Mouse (Mus musculus): Measurements from ENCODE around the gene Syt11.
"Not testable (repeated sequence)": the region's sequence is repeated elsewhere in the genome, so short reads cannot be mapped to it uniquely, and the experiment has no call there.

Gene Syt11

GRCm38 (mm10) chr3:88736556-88736955 is 38.4 kb downstream of the Syt11 start:
- no peak for DNase-seq (ENCODE audit: low spot score in 2 of 2)

GRCm38 (mm10) chr3:88719098-88719497 is 55.9 kb downstream of the Syt11 start:
- DNase-seq (ENCODE audit: low spot score in 2 of 2) = peak; percentile 85 to 88

- DNase-seq (ENCODE audit: low spot score in 2 of 2) = no peak
Measured at GRCm38 (mm10) chr3:88717831-88718230, 57.1 kb downstream of the Syt11 start.

GRCm38 (mm10) chr3:88717198-88717798 is 57.7 kb downstream of the Syt11 start:
- peak in 1 of 2 experiments; percentile 41 for DNase-seq (ENCODE audit: low spot score in 2 of 2)

DNA sequence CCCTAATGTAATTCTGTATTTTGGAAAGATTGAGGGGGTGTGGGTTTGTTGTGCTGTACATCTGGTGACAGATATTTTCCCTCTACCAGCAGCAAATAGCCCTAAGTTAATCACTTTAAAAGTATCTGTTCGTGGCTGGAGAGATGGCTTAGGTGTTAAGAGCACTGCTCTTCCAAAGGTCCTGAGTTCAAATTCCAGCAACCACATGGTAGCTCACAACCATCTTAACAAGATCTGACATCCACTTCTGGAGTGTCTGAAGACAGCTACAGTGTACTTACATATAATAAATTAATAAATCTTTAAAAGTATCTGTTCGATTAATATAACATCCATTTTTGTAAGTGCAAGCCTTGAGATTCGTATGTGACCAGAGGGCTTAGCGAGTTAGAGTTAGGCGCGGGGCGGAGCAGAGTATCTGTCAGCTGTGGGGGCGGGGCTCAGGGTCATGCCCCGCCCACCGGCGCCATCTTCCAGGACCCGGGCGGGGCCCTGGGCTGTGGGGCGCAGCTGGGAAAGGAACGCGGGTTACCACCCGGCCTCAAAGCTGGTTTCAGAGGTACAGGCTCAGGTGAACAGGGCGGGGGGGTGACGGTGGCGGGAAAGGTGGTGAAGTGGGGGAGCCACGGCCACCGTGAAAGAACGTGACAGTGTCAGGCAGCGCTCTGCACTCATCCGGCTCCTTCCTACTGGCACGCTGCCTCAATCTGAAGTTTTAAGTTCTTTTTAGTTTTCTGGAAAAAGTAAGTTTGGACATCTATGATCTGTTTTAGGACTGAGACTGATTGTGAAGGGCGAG is 58.4 kb downstream of the Syt11 start, which contains the start of gene Rit1:
Gene Rit1, plus strand, starts transcription at position 440 of the 799 bp plus-strand sequence.
- DNase-seq (ENCODE audit: low spot score in 2 of 2) = peak; percentile 81 to 89

DNA sequence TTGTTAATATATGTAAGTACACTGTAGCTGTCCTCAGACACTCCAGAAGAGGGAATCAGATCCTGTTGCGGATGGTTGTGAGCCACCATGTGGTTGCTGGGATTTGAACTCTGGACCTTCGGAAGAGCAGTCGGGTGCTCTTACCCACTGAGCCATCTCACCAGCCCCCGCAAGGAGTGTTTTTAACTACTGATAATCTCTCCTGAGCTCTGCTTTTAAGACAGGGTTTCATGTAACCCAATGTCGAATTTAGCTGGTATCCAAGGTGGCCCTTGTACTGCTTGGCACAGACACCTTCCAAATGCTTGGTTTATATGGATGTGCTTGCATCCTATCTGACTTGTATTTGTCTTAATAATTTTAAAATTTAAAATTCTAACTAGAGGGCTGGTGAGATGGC is 59.2 kb downstream of the Syt11 start:
- DNase-seq (ENCODE audit: low spot score in 2 of 2) = not testable (repeated sequence)

DNA sequence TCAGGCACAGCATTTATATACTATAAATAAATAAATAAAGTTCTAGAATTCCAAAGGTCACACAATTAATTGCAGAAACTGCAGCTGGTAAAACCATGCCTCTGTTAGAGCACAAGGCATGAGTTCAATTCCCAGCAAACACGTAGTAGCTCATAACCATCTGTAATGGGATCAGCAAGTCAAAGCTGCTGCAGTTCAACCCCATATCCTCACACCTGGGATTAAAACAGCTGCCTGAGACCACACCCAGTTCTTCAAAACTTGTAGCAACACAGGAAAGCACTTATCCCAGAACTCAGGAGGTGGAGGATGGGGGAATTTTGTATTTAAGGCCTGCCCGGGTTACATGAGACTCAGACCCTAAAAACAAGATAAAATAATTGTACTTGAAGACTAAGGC is 60.2 kb downstream of the Syt11 start:
- DNase-seq (ENCODE audit: low spot score in 2 of 2) = no peak

DNA sequence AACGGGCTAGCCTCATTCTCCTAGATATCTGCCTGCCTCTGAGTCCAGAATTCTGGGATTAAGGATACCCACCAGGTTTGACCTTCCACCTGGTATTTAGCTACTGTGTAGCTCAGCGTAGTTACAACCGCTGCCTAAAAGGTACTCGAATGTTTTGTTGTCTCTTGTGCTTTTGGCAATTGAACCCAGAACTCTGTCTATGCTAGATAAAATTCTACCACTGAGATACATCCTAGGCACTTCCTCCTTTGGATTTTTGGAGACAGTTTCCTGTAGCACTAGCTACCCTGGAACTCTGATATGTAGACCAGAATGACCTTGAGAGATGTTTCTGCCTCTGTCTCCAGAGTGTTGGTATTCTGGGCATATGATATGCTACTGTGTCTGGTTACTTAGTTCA is 61.3 kb downstream of the Syt11 start:
- DNase-seq (ENCODE audit: low spot score in 2 of 2) = no peak

GRCm38 (mm10) chr3:88701222-88701621 is 73.7 kb downstream of the Syt11 start:
- peak in 1 of 2 experiments; percentile 37 for DNase-seq (ENCODE audit: low spot score in 2 of 2)

DNA sequence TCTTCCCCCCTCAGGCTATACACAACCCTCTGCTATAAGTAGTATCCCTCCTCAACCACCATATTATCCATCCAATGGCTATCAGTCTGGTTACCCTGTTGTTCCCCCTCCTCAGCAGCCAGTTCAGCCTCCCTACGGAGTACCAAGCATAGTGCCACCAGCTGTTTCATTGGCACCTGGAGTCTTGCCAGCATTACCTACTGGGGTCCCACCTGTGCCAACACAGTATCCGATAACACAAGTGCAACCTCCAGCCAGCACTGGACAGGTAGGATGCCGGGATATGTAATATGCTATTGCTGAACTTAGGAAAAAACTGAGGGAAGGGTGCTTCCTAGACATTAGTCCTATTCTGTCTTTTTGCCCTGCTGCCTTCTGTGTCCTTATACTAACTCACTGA is 74.7 kb downstream of the Syt11 start:
- no peak for DNase-seq (ENCODE audit: low spot score in 2 of 2)

DNA sequence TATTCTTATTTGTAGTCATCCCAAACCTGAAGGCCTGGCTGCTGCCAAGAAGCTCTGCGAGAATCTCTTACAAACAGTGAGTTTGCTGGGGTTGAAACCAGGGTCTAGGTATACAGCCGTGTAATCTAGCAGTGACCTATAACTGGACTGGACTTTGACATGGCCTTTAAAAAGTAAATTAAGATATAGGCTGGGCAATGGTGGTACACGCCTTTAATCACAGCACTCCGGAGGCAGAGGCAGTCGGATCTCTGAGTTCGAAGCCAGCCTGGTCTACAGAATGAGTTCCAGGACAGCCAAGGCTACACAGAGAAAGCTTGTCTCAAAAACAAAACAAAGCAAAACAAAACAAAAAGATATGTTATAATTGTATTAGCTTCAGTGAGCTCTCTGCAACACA is 76.1 kb downstream of the Syt11 start:
- DNase-seq (ENCODE audit: low spot score in 2 of 2) = no peak

DNA sequence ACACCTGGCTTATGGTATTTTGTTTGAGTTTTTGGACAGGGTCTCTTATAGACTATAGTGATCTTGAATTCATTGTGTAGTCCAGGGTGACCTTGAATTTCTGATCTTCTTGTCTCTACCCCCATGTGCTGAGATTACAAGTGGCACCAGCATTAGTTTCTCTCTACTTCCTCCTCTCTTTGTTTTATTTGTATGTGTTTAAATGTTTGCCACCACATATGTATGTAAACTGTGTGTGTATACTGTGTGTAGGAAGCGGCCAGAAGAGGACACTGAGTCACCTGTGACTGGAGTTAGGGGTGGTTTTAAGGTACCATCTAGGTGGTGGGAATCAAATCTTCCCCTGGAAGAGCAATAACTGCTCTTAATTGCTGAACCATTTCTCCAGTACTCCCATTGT is 76.9 kb downstream of the Syt11 start:
- no peak for DNase-seq (ENCODE audit: low spot score in 2 of 2)

GRCm38 (mm10) chr3:88695545-88695944 is 79.4 kb downstream of the Syt11 start:
- DNase-seq (ENCODE audit: low spot score in 2 of 2) = no peak

Measured in heart, adult 9 months (tissue).